Mouse (Mus musculus) embryonic facial prominence, embryonic 11.5 days (tissue): Measurements from ENCODE around the gene Ubp1. TPM values are rescaled to one million over a fixed set of nuclear protein-coding genes. Genes with fewer than 3 reads are reported as not detected.

Experiments used
- ATAC-seq: fragments of 200-750 bp; cut with Nextera tagmentation; replicated peaks from 2 replicates; pipeline ENCODE4 v1.8.0; 2017; ENCODE audit warnings: low read depth; ENCODE audit not compliant: insufficient number of reproducible peaks, low FRiP score, low TSS enrichment
- DNase-seq: peaks from one replicate; pipeline ENCODE4 v3.0.0-alpha.2; 2015; ENCODE audit warnings: low spot score
- H3K27ac ChIP-seq: fragments of 300-500 bp; sonication (generic); replicated peaks from 2 replicates; pipeline ENCODE4 v1.5.1; 2014; ENCODE audit warnings: mild to moderate bottlenecking, low read depth, low read length, control low read depth
- H3K27me3 ChIP-seq: fragments of 300-500 bp; sonication (generic); 2 replicates; pipeline ENCODE4 v1.6.1; 2014; ENCODE audit warnings: mild to moderate bottlenecking, low read length, moderate library complexity, mixed read lengths; ENCODE audit not compliant: control insufficient read depth, insufficient read depth
- H3K36me3 ChIP-seq: fragments of 300-500 bp; sonication (generic); replicated peaks from 2 replicates; pipeline ENCODE4 v1.6.1; 2014; ENCODE audit warnings: low read depth, mild to moderate bottlenecking, low read length, moderate library complexity, mixed read lengths; ENCODE audit not compliant: control insufficient read depth, insufficient read depth
- H3K4me1 ChIP-seq: fragments of 300-500 bp; sonication (generic); 2 replicates; pipeline ENCODE4 v1.6.1; 2014; ENCODE audit warnings: low read length, mixed read lengths; ENCODE audit not compliant: control insufficient read depth, insufficient read depth
- H3K4me2 ChIP-seq: fragments of 300-500 bp; sonication (generic); 2 replicates; pipeline ENCODE4 v1.6.1; 2014; ENCODE audit warnings: low read depth, mild to moderate bottlenecking, control low read depth, low read length, moderate library complexity
- H3K4me3 ChIP-seq: fragments of 300-500 bp; sonication (generic); 2 replicates; pipeline ENCODE4 v1.5.1; 2014; ENCODE audit warnings: low read depth, low read length, control low read depth
- H3K9ac ChIP-seq: fragments of 300-500 bp; sonication (generic); replicated peaks from 2 replicates; pipeline ENCODE4 v1.6.1; 2014; ENCODE audit warnings: mild to moderate bottlenecking, control low read depth, low read length
- H3K9me3 ChIP-seq: fragments of 300-500 bp; sonication (generic); replicated peaks from 2 replicates; pipeline ENCODE4 v1.6.1; 2016; ENCODE audit warnings: mild to moderate bottlenecking, low read length, inconsistent platforms, mixed read lengths; ENCODE audit not compliant: control insufficient read depth
- WGBS: fragments of 180-500 bp; shearing (Covaris S2); extraction: QIAGEN DNeasy Blood & Tissue Kit; methylation state at CpG from one replicate; pipeline ENCODE4 v1.1.7; 2014; 5-methylcytosine and 5-hydroxymethylcytosine counted together
- polyA plus RNA-seq: library from polyadenylated mRNA; unstranded; fragments of >200 nt; fragmentation: Nextera tagmentation; extraction: Ambion mirVana; gene quantifications from 2 replicates; pipeline ENCODE4 v1.2.1, GENCODE M21; 2014

Ubp1 gene
- polyA plus RNA-seq, 1 experiment from 2014 or later: 43.2 TPM

DNA sequence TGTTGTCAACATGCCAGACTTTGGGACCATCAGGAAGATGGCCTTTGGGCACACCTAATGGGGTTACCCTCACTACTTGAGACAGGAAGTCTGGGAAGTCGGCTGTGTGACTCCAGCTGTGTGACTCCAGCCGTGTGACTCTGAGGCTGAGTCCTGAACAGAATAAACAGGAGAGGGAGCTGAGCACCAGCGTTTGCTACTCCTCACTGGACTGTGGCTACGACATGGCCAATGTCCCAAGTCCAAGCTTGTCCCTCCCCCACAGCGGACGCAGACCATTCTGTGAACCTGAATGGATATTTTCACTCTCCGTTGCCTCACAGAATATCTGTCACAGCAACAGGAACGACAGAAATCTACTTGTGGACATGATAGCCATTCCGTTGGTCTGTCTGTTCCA is 76.1 kb downstream of the Ubp1 start:
- DNase-seq (no peak), ATAC-seq (no peak)
- Histone ChIP-seq H3K9me3 (no peaks in the 10 kb centered on the region), H3K4me2 (no peak overlapping the region), H3K27ac (no peak overlapping the region), H3K27me3 (no peaks in the 10 kb centered on the region), H3K9ac (no peak overlapping the region), H3K4me1 (no peaks in the 10 kb centered on the region), H3K36me3 (no peaks in the 10 kb centered on the region), H3K4me3 (no peak overlapping the region)
- 71% methylated on average over 9 of the region's 9 CpGs for WGBS

DNA sequence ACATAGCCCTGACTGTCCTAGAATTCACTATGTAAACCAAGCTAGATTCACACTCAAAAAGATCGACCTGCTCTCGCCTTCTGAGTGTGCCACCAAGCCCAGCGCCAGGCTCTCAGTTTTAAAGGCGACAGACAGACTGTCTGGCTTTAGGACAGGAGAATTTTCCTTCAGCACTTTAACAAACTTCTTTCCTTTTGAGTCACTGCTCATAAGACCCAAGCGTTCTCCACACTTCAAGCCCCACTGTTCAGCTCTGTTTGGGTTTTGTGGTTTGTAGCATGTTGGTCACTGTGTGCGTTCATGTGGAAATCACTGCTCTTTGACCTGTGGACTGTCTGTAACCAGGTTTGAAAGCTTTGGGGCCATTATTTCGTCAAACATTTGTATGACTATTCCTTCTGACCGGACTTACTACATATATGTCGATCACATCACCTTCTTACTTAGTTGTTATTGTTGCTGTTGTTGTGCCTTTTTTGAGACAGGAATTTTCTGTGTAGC is 77.2 kb downstream of the Ubp1 start:
- no peaks in the 10 kb centered on the region for H3K27me3 ChIP-seq
- WGBS: 91% methylated on average over 9 of the region's 9 CpGs
- no peak for DNase-seq
- no peaks in the 10 kb centered on the region for H3K9me3 ChIP-seq
- no peaks in the 10 kb centered on the region for H3K36me3 ChIP-seq
- H3K4me3 ChIP-seq: no peak overlapping the region
- no peak overlapping the region for H3K9ac ChIP-seq
- ATAC-seq: no peak
- H3K4me1 ChIP-seq: no peaks in the 10 kb centered on the region
- H3K27ac ChIP-seq: no peak overlapping the region
- H3K4me2 ChIP-seq: no peak overlapping the region

DNA sequence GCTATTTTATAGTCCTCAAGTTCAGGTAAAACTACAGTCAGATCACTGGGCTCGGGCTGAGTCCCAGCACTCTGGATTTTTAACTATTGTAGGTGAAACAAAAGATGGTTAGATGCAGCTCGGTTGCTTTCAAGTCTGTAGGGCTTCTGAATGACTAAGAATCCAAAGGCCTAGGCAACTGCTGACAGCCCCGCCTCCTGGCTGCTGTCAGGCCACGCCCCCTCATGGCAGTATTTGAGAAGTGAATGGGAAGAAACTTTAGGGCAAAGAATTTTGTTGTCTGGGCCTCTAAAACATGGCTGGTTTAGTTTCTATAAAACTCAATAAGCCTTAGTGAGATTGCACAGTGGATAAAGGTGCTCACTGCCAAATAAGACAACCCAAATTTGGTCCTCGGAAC is 78.8 kb downstream of the Ubp1 start:
- Histone ChIP-seq H3K9me3 (no peaks in the 10 kb centered on the region), H3K27ac (no peak overlapping the region), H3K27me3 (no peaks in the 10 kb centered on the region), H3K4me2 (no peak overlapping the region), H3K4me1 (no peaks in the 10 kb centered on the region), H3K36me3 (no peaks in the 10 kb centered on the region), H3K4me3 (no peak overlapping the region), H3K9ac (no peak overlapping the region)
- no peak for ATAC-seq
- WGBS: 50% methylated on average over 5 of the region's 5 CpGs
- peak; percentile 22 for DNase-seq

DNA sequence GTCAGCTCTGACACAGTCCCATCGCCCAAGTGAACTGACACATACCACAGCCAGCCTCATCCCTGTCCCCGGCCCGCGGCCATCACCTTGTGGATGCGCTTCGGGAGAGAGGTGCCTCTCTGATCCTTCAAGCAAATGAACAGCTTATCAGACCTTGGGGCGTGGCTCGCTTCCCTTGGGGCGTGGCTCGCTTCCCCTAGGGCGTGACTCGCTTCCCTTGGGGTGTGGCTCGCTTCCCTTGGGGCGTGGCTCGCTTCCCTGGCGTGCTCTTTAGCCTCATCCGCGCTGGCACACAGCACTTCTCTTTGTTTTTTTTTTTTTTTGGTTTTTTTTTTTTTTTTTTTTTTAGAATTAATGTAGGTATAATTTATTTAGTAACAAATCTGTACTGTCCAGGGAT is 80.5 kb downstream of the Ubp1 start:
- H3K4me3 ChIP-seq: no peak overlapping the region
- H3K4me1 ChIP-seq: no peaks in the 10 kb centered on the region
- H3K9me3 ChIP-seq: no peaks in the 10 kb centered on the region
- DNase-seq: no peak
- H3K9ac ChIP-seq: no peak overlapping the region
- H3K27ac ChIP-seq: no peak overlapping the region
- WGBS: 63% methylated on average over 18 of the region's 18 CpGs
- no peaks in the 10 kb centered on the region for H3K36me3 ChIP-seq
- ATAC-seq: no peak
- no peaks in the 10 kb centered on the region for H3K27me3 ChIP-seq
- H3K4me2 ChIP-seq: no peak overlapping the region

DNA sequence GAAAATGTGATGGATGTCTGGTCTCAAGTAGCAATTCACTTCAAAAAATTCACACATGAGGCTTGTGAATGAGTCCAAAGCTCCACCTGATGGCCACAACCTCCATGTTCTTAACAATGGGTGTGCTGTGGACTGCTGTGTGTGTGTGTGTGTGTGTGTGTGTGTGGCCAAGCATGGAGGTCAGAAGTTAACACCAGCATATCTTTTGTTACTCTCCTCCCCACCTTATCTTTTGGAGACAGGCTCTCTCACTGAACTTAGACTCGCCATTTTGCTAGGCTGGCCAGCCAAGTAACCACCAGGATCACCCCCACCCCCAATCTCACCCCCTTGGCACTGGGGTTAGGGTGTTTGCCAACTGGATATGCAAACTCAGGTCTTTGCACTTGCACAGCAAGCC is 83.3 kb downstream of the Ubp1 start:
- H3K4me3 ChIP-seq: no peak overlapping the region
- no peak for DNase-seq
- 81% methylated on average over 1 of the region's 1 CpGs for WGBS
- no peak for ATAC-seq
- no peak overlapping the region for H3K4me2 ChIP-seq
- H3K36me3 ChIP-seq: no peaks in the 10 kb centered on the region
- no peaks in the 10 kb centered on the region for H3K9me3 ChIP-seq
- no peaks in the 10 kb centered on the region for H3K27me3 ChIP-seq
- no peaks in the 10 kb centered on the region for H3K4me1 ChIP-seq
- no peak overlapping the region for H3K9ac ChIP-seq
- no peak overlapping the region for H3K27ac ChIP-seq

DNA sequence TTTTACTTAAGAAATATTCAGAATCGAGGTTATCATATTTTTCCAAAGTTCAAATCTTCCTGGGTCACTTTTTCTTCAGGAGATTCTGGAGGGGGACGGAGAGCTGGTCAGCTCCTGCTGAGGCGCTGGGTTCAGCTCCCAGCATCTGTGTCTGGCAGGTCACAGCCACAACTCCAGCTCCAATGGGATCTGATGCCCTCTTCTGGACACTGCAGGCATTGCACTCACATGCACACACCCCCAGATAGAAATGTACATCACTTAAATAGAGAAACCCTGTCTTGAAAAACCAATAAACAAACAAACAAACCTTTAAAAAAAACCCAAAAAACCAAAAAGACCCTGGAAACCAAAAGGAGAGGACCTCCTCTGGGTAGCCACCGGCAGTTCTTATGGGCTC is 85.0 kb downstream of the Ubp1 start:
- ATAC-seq (no peak), DNase-seq (no peak)
- no peak overlapping the region for H3K27ac ChIP-seq
- H3K4me2 ChIP-seq: no peak overlapping the region
- no peak overlapping the region for H3K9ac ChIP-seq
- no peak overlapping the region for H3K4me3 ChIP-seq
- H3K27me3 ChIP-seq: no peaks in the 10 kb centered on the region
- H3K4me1 ChIP-seq: no peaks in the 10 kb centered on the region
- no peaks in the 10 kb centered on the region for H3K36me3 ChIP-seq
- H3K9me3 ChIP-seq: no peaks in the 10 kb centered on the region
- 91% methylated on average over 4 of the region's 4 CpGs for WGBS

DNA sequence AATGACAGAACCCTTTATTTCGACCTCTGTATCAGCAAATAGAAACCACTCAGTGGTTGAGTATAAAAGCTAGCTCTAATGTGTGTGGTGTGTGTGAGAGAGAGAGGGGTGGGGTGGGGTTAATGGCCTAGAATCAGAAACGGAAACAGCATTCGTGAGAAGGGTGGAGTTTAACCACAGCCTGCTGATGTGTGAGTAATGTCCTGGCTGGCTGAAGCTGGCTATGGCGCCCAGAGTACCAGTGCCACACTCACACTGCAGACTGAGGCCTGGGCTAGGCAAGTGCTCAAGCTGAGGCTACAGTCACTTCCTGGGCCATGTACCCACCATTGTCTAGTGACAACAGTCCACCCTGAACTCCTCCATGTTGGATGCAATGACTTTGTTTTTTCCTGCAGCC is 85.7 kb downstream of the Ubp1 start:
- 87% methylated on average over 4 of the region's 4 CpGs for WGBS
- ATAC-seq (no peak), DNase-seq (no peak)
- Histone ChIP-seq H3K4me2 (no peak overlapping the region), H3K36me3 (no peaks in the 10 kb centered on the region), H3K9ac (no peak overlapping the region), H3K9me3 (no peaks in the 10 kb centered on the region), H3K27me3 (no peaks in the 10 kb centered on the region), H3K27ac (no peak overlapping the region), H3K4me3 (no peak overlapping the region), H3K4me1 (no peaks in the 10 kb centered on the region)

DNA sequence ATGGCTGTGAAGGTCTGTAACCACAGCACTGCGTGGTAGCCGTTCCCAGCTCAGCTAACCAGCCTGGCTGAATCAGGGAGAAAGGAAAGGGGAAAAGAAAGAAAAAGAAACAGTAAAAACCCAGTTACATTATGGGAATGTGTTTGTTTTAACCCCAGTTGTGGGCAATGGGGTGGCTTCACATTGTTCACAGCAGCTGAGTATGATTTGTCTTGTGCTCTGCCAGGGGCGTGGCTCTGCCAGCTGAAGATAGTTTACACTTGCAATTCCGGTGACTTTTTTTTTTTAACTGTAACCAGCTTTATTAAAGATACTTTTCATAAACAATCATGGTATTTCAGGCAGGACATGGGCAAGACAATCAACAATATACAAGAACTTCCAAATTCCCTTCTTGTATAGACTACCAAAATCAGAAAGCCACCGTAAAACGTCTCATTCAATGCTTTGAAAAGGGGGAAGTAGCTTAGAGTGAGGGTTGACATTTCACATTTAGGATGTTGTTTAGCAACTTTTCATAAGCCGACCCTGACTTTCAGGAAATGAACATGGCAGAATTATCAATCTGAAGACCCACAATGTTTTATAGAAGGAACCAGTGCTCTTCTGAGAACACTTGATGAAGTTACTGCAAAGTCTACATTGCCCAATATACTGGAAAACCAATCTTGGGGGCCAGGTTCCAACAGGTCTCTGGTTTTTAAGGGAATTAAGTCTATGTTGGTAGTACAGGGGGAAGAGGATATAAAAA is 88.5 kb downstream of the Ubp1 start:
- Histone ChIP-seq H3K4me2 (no peak overlapping the region), H3K27ac (no peak overlapping the region), H3K9ac (no peak overlapping the region), H3K4me1 (no peaks in the 10 kb centered on the region), H3K4me3 (no peak overlapping the region), H3K9me3 (no peaks in the 10 kb centered on the region), H3K36me3 (no peaks in the 10 kb centered on the region), H3K27me3 (no peaks in the 10 kb centered on the region)
- no peak for ATAC-seq
- 89% methylated on average over 7 of the region's 7 CpGs for WGBS
- DNase-seq: no peak
